Mouse (Mus musculus): ENCODE data around the gene Dkkl1.
"Not testable (repeated sequence)": the region's sequence is repeated elsewhere in the genome, so short reads cannot be mapped to it uniquely, and the experiment has no call there.

Gene Dkkl1

GRCm38 (mm10) chr7:45211851-45212251 lies at the start of gene Dkkl1:
Dkkl1 (minus strand) TSS chr7:45212147.
- no peak for DNase-seq (ENCODE audit: low spot score)

- no peak for DNase-seq (ENCODE audit: low spot score)
Observed at GRCm38 (mm10) chr7:45259281-45259680, 47.3 kb upstream of the Dkkl1 start.

- DNase-seq (ENCODE audit: low spot score), result no peak
Observed at GRCm38 (mm10) chr7:45257063-45257840, 45.3 kb upstream of the Dkkl1 start.

- not testable (repeated sequence) for DNase-seq (ENCODE audit: low spot score)
Observed at GRCm38 (mm10) chr7:45255822-45256221, 43.9 kb upstream of the Dkkl1 start.

GRCm38 (mm10) chr7:45253806-45254205 lies 41.9 kb upstream of the Dkkl1 start:
- no peak for DNase-seq (ENCODE audit: low spot score)

GRCm38 (mm10) chr7:45247666-45248065 lies 35.7 kb upstream of the Dkkl1 start:
- no peak for DNase-seq (ENCODE audit: low spot score)

- DNase-seq (ENCODE audit: low spot score), result no peak
Observed at GRCm38 (mm10) chr7:45241389-45241749, 29.4 kb upstream of the Dkkl1 start.

- peak; percentile 67 for DNase-seq (ENCODE audit: low spot score)
Observed at GRCm38 (mm10) chr7:45240633-45241388, 28.9 kb upstream of the Dkkl1 start, which contains the start of gene Slc6a16. Slc6a16 (plus strand) TSS chr7:45241085.

GRCm38 (mm10) chr7:45240109-45240508 lies 28.2 kb upstream of the Dkkl1 start:
- DNase-seq (ENCODE audit: low spot score), result no peak

- no peak for DNase-seq (ENCODE audit: low spot score)
Observed at GRCm38 (mm10) chr7:45238723-45239496, 27.0 kb upstream of the Dkkl1 start, which contains the start of gene Cd37. Cd37 (minus strand) TSS chr7:45239115.

- DNase-seq (ENCODE audit: low spot score), result no peak
Observed at GRCm38 (mm10) chr7:45237747-45238699, 26.1 kb upstream of the Dkkl1 start.

- DNase-seq (ENCODE audit: low spot score), result no peak
Observed at GRCm38 (mm10) chr7:45235656-45236180, 23.8 kb upstream of the Dkkl1 start.

GRCm38 (mm10) chr7:45234922-45235571 lies 23.1 kb upstream of the Dkkl1 start:
- peak; percentile 81 for DNase-seq (ENCODE audit: low spot score)

GRCm38 (mm10) chr7:45234333-45234841 lies 22.4 kb upstream of the Dkkl1 start:
- DNase-seq (ENCODE audit: low spot score), result peak; percentile 74

- DNase-seq (ENCODE audit: low spot score), result peak; percentile 39
Observed at GRCm38 (mm10) chr7:45233580-45234332, 21.8 kb upstream of the Dkkl1 start.

- DNase-seq (ENCODE audit: low spot score), result no peak
Observed at GRCm38 (mm10) chr7:45232716-45233465, 20.9 kb upstream of the Dkkl1 start.

GRCm38 (mm10) chr7:45231941-45232340 lies 20.0 kb upstream of the Dkkl1 start:
- DNase-seq (ENCODE audit: low spot score), result no peak

- DNase-seq (ENCODE audit: low spot score), result no peak
Observed at GRCm38 (mm10) chr7:45231192-45231591, 19.2 kb upstream of the Dkkl1 start.

All from embryo, embryonic 10.5 days (tissue).